Mouse (Mus musculus) brain, embryonic 14.5 days (tissue): ENCODE measurements at regions not wholly inside any gene's neighbourhood (a gene's known extent, or its start where the extent isn't known, plus 50 kb on each side); places are given as distances from the start of the nearest gene placed in this dataset.

Experiments used
- DNase-seq: peaks from one replicate; pipeline ENCODE4 v3.0.0-alpha.2; 2011; ENCODE audit warnings: low read depth
- CTCF ChIP-seq: fragments of 200-500 bp; IDR thresholded peaks from 2 replicates; pipeline ENCODE4 v1.5.1; 2012; ENCODE audit warnings: inconsistent platforms, mild to moderate bottlenecking, moderate library complexity, borderline replicate concordance; ENCODE audit not compliant: insufficient read depth, insufficient read length; ENCODE audit errors: extremely low read depth
- POLR2A ChIP-seq: fragments of 200-500 bp; IDR thresholded peaks from 2 replicates; pipeline ENCODE4 v1.6.1; 2012; ENCODE audit warnings: mild to moderate bottlenecking, inconsistent platforms, borderline replicate concordance; ENCODE audit not compliant: poor library complexity, insufficient read depth, insufficient read length, severe bottlenecking; ENCODE audit errors: extremely low read depth

DNA sequence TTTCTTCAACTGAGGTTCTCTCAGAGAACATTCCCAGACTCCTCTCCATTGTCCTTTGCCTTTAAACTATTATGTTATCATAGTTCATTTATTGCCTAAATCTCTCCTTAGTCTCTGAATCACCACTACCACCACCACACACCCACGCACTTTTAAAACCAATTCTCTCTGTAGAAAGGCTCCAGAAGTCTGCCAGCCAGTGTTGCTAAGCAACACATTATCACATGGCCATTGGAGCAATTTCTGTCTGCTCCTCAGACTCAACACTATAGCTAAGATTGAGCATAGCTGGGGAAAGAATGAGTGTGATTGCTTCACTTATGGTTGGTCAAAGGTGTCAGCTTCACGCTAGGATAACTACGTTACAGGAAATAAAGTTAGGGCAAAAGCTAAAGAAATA is 59.3 kb downstream of the Trap1a start:
- peak; percentile 70 for DNase-seq
- TF ChIP-seq CTCF (no peak), POLR2A (no peak)

DNA sequence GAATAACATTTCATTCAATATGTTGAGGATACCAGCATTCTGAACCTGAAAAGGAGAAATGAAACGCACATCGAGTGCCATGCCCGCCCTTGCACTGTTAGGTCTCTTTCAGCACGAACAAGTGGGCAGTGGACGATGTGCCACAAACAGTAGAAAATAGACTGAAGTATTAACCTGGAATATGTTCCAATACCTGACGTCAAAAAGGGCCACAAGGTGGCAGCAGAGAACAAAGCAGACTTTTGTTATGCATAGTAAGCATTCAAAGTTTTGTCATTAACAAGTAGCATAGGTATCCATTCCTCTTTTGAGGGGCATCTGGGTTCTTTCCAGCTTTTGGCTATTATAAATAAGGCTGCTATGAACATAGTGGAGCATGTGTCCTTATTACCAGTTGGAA is 63.5 kb upstream of the D330045A20Rik start:
- peak; percentile 31; the same call in 1 of the 2 replicates for TF ChIP-seq CTCF
- no peak for TF ChIP-seq POLR2A
- peak; percentile 65 for DNase-seq

GRCm38 (mm10) chrX:139419867-139420266 is 60.3 kb upstream of the D330045A20Rik start:
- no peak for TF ChIP-seq CTCF
- no peak for TF ChIP-seq POLR2A
- peak; percentile 7 for DNase-seq

GRCm38 (mm10) chrX:139424307-139424706 is 55.9 kb upstream of the D330045A20Rik start:
- TF ChIP-seq POLR2A (no peak), CTCF (peak; percentile 27; the same call in 1 of the 2 replicates)
- no peak for DNase-seq
